Mouse (Mus musculus) frontal cortex, postnatal 36 days (tissue): ENCODE data around the gene Cog2.

Experiments
- DNase-seq, 2 experiments: peaks; one replicate each; pipeline ENCODE4 v3.0.0; 2022; ENCODE audit warnings: low spot score in 2 of 2

Gene Cog2

DNA sequence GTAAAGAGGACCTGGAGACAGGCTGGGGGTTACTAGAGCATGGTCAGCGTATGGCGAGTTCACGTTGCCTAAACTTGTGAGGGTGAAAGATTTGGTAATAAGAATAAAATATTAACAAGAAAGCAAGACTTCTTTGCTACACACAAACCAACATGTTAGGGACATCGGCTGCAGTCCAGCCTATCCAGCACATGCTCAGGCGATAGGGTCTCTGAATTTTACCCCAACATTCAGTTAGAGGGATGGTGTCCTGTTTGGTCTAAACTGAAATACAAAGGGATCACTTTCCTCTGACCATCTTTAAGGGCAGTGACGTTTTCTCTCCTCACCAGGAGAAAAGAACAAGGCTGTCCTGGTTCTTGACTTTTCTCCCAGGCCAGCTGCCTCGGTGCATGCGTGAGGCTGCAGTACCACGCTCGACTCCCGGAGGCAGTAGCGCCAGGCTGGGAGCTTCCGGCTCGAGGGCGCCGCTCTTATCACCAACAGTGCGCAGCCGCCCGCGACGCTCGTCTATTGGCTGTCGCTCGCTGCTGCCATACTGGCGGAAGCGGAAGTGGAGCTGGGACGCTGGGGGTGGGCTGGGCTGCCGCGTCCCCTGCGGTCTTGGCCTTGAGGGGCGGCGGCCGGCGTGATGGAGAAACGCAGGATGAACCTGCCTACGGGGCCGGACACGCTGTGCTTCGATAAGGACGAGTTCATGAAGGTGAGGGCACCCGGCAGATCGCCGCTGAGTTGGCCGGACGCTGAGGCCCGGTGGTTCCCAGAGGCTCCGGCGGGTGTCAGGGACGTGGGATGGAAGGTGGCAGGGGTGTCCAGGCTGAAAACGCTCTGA, at the start of gene Cog2:
Gene Cog2 (plus strand): TSS at position 519 of the 832 bp plus-strand sequence.
- DNase-seq: peak; percentile 88 to 92

DNA sequence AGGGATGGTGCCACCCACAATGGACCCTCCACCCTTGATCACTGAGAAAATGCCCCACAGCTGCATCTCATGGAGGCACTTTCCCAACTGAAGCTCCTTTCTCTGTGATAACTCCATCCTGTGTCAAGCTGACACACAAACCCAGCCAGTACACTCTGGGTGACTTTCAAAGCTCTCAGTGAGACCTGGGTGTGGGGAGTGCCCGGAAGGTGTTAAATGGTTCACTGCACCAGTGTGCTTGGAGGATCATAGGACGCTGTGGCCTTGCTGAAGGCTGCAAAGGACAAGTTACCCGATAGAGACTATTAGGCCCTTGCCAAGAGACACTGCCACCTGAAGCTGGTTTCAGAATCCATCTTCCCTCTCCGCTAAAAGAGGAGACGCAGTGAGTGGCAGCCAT, 44.9 kb upstream of the Cog2 start:
- no peak for DNase-seq

DNA sequence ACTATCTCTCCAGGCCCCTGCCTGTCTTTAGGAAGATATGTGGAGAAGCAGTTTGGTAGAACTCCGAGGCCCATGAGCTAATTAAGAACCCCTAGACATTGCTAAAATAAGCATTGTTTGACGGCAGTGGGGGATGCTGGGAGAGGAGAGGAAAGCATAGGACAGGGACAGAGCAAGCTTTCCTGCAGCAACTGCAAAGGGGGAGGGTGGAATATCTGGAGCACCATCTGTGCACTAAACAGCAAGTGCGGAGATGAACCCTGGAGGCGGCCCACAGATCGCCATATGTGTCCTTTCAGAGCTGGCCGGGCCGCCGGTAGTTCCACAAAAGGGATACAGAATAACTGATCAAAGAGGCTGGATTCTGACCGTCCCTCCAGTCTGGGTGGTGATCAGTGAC, 43.9 kb upstream of the Cog2 start:
- DNase-seq: peak; percentile 75 to 90

DNA sequence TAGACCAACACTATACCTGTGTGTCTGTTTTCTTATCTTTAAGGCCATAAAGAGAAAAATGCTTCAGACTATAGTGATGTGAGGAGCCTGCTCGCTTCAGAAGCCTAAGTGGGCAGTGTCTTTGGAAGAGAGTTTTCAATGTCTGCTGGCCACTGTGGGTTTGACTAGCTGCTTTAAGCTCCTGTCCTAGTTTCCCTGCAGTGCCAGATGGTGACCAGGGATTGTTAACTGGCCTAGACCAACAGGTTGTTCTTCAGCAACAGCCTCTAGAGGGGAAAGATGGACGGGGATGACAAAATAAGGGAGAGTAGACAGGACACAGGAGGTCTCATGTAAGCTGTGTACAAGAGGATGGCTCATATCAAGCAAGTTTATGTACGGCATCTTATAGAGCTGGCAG, 41.3 kb upstream of the Cog2 start:
- DNase-seq: no peak

DNA sequence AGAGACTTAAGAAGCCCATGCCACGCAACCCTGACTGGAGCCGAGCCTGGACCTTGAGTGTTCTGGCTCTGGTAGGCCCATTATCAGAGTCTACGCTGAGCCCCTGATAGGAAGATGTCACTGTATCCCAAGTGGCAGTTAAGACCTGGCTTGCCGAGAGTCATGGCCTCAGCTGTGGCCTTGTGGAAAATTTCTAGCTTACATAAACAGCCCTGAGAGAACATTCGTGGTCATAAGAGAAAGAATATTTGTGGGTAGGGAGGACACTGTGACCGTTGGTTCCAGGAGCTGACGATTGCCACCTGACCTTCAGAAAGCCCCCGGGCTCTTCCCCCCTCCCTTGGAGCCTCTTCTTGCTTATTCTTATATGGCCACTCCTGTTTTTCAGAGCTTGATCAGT, 40.2 kb upstream of the Cog2 start:
- no peak for DNase-seq

DNA sequence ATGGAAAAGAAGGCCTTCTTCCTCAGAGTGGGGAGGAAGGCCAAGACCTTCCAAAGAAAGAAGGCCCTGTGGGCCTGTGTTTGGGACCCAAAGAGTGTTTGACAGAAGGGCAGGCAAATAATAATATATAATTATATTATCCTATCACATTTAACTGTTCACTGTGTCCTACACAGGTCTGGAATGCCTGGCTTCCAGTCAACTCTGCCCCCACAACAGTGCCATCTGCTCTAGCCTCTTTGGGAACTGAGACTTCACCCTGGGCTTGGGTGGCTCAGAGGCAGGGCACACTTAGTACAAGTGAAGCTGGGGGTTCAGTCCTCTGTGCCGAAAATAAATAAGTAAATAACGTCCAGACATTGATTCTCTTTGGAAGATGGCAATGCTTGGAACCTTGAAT, 37.8 kb upstream of the Cog2 start:
- peak in 1 of 2 experiments; percentile 53 for DNase-seq

DNA sequence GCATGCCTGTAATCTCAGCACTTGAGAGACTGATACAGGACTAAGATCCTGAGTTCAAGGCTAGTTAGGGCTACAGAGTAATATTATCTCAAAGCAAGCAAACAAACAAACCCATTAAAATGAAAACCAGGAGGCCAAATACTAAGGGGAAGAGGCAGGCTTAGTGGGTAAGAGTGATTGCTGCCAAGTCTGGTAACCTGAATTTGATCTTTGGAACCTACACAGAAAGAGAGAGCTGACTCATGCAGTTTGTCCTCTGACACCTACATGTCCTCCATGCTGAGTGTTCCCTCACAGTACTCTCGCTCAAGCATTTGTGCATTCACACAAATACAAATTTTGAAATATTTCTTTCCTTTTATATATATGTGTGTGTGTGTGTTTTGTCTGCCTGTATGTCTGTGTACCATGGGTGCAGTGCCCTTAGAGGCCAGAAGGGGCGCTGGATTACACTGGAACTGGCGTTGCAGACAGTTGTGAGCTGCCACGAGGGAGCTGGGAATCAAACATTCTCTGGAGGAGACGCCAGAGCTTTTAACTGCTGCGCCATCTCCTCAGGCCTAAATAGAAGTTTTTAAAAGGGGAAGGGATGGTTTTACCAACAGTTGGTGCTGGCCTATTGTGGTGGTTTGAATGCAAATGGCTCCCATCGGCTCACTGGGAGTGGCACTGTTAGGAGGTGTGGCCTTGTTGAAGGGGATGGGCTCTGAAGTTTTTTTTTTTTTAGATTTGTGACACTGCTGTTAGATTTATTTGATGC, 37.0 kb upstream of the Cog2 start:
- DNase-seq: no peak

DNA sequence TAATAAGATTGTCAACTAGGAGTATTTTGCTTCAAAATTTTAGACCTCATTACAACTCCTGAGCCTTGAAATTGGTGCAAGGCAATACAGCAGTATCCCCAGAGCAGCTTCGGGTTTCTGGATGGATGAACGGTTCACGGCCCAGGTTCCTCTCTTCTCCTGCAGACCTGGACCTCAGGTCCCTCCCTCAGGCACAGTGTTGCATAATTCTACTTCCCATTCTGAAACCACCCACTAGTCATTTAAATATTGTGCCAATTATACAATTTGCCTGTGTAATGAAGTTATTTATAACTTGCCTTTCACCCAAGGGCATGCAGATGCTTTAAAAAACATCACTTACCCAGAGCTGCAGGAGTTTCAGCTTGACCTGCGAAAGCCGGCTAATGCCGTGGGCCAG, 31.3 kb upstream of the Cog2 start:
- DNase-seq: no peak

DNA sequence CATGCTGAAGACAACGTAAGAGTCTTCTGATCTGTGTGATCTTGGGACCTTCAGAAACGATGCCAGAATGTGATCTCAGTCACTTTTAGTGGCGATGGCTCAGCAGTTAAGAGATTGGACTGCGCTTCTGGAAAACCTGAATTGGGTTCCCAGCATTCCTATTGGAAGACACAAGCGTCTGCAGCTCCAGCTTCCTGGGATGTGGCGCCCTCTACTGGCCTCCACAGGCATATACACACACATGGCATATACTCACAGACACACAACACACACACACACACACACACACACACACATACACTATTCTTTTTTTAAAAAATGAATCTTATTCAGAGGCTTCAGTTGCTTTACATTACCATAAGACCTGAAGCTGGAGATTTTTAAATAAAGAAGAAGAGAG, 30.8 kb upstream of the Cog2 start:
- DNase-seq: no peak

DNA sequence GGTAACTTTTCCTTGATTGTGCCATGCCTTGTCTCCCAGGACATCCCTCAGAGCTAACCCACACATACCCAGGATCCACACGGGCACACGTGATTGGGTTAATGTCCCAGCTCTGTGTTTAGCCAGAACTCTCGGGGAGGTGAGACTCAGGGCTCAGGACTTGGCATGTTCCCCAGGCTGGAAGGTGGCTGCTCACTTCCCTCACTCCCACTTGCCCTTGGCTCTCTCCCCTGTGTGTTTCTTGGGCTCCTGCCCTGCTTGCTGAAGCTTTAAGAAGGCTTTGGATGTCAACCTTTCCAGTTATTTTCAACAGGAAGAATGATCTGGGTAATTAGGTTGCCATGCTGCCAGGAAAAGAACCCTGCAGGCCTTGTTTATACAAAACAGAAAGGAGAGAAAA, 26.2 kb upstream of the Cog2 start:
- DNase-seq: no peak

DNA sequence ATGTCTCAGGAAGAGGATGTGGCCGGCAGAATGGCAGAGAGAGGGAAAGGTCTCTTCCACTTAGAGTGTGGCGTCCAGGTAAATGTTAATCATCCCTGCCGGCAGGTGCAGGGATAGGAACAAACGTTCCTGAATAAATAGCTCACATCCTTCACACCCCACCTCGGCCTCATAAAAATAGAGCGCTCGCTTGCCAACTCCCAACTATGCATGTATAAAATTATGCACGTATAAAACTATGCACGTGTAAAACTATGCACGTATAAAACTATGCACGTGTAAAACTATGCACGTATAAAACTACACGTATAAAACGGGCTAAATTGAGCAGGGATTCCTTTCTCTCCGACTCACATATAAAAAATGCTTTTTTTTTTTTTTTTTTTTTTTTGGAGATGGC, 25.6 kb upstream of the Cog2 start:
- no peak for DNase-seq

DNA sequence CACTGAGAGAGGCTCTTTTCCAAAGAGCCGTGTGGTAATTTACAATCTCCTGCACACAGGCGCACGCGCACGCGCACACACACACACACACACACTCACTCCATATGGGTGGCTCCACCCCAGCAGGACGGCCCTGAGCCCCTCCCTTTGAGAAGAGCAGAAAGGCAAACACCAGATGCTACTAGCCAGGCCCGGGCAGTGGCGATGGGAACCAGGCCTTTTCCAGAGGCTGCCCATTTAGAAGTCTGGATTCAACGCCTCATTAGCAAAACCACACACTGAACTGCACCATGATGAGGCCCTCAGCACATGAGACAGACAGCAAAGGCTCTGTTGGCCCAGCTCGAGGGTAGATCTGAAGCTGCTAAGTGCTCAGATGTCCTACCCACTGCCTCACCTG, 24.9 kb upstream of the Cog2 start:
- no peak for DNase-seq

DNA sequence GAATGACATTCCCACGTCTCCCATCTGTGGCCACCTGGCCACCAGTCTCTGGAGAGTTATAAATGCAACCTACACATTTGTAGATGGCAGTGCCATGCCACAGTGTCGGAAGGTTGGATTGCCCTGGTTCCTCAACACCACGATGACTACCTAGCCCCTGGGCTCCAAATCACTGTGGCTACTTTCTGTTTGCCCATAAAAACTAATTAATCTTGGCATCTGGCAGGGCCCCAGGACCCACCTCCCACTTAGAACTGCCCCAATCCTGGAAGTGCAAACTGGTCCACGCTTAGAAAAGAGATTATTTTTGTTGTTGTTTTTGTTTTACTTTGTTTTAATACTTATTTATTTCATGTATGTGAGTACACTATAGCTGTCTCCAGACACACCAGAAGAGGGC, 24.3 kb upstream of the Cog2 start:
- DNase-seq: no peak

DNA sequence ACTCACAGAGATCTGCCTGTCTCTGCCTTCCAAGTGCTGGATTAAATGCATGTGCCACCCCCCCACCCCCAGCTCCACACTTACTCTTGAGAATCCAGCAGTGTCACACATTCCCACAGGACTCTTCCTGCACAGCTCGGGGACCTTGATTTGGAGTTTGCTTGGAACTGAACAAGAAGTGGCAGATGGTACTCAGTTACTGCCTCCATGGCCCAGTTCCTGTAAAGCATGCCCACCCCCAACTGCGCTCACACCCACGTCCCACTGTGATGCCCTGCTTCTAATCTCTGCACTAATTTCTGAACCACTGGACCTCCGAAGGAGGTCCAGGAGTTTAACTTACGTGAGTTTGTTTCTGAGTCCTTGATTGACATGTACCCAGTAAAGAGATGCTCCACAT, 23.7 kb upstream of the Cog2 start:
- DNase-seq: no peak

DNA sequence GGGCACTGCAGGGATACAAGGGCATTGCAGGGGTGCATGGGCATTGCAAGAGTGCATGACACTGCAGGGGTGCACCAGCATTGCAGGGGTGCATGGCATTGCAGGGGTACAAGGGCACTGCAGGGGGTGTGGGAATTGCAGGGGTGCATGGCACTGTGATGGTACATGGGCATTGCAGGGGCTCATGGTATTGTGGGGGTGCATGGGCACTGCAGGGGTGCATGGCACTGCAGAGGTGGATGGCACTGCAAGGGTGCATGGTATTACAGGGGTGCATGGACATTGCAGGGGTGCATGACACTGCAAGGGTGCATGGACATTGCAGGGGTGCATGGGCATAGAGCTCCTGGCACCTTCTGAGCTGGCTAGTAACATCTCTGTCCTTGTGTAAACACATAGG, 22.2 kb upstream of the Cog2 start:
- no peak for DNase-seq

DNA sequence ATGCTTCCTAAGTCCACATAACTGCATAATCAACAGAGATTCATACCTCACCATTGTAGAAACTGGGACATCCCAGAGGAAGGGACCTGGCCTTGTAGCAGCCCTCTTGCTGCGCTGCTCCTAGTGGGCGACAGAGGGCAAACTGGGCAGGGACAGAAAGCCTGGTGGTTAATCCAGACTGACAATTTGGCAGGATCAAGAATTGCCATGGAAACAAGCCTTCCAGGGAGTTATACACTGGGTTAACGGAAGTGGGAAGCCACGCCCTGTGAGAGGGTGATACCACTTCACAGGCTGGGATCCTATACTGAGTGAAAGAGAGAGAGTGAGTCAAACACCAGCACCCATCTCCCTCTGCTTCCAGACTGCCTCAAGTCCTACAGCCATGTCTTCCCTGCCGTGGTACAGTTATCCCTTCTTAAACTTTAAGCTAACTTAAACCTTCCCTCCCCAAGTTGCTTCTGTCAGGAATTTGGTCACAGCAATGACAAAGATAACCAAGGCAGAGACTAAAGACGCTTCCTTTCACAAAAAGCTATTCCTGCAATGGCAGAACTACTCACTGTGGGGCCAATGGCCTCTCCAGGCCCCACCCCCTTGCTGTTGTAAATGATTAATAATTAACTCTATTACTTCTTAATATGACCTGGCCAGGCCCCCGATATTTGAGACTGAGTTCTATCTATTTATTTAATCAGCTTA, 21.2 kb upstream of the Cog2 start:
- no peak for DNase-seq

DNA sequence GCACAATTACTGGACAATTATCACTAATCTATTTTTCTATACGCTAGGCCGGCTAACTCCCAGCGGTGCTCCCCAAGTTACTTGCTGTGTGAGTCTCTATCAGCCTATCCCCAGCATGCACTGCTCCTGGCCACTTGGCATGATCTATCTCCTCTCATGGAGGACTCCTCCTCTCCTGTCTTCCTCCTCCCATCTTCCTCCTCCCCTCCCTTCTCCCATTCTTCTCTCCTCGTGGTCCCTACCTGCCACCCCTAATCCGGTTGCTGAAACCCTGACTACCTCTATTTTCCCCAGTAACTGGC, 20.7 kb upstream of the Cog2 start:
- no peak for DNase-seq

DNA sequence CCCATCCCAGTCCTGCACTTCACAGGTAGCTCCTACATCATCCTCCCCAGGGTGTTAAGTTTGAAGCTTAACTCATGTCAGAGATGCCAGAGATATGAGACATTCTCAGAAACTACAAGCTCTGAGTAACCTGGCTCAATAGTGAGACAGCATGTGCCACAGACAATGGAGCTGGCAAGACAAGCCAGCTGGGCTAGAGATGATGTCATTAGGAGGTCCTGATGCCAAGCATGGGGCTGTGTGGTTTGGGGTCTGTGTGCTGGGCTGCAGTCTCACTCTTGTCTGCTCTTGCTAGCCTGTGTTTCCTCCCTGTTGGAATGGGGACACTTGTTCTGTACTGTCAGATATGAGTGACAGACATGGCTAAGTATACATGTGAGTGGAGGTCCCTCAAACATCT, 14.9 kb upstream of the Cog2 start:
- no peak for DNase-seq

DNA sequence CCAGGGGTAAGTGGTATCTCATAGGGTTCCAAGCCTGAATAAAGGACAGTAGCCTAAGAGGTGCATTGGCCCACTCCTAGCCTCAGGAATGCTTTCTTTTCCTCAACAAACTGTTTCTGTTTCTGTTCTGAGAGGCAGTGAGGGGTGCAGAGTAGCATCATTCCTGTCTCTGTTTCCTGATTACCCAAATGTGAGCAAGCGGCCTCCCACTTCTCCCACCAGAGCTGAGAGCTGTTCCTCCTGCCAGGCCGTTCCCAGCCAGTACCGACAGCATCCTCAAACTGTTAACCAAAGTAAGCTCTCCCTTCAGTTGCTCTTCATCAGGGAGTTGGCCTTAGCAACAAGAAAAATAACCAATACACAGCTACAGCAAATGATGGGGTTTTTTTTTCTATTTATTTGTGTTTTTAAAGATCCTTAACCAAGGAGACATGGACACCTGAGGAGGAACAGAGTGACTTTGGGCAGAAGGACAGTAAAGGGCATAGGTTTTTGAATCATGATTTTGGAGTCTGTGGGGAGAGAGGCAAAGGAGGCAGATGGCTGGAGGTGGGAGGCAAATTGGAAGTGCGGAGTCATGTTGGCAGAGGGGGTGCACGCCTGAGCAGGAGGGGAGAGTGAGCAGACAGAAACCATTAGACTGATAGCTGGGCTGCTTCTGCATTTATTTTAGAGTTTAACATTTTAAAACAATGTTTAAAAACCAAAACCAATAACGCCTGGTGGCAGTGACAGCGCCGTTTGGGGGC, 12.8 kb upstream of the Cog2 start:
- peak; percentile 77 for DNase-seq

DNA sequence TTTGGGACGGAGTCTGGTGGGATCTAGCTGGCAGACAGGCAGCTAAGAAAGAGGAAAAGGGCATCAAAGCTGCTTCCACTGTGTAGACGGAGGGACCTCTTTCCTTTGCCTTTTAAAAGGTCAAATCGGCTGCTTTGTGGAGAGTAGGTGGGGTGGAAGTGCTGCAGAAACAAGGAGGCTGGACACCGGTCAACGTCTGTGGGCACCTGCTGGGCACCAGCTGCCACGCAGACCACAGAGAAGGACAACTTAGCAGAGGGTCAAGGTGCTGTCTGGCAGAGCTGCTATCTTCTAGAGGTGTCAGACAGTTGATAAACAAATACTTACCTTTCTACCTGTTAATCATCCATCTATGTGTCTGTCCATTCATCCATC, 12.3 kb upstream of the Cog2 start:
- DNase-seq: no peak

DNA sequence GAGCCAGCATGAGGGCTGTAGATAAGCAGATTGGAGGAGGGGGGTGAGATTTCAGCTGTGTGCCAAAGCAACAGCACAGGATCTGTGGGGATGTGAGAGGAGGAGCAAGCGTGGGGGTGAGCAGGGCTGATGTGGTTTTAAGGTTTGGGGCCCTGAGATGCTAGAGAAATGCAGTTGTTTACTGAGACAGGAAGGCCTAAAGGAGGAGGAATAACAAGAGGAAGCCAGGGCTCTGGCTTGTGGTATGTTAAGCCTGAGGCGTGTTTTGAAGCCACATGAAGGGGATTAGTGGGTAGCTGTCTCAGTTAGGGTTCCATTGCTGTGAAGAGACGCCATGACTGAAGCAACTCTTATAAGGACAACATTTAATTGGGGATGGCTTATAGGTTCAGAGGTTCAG, 11.4 kb upstream of the Cog2 start:
- no peak for DNase-seq

DNA sequence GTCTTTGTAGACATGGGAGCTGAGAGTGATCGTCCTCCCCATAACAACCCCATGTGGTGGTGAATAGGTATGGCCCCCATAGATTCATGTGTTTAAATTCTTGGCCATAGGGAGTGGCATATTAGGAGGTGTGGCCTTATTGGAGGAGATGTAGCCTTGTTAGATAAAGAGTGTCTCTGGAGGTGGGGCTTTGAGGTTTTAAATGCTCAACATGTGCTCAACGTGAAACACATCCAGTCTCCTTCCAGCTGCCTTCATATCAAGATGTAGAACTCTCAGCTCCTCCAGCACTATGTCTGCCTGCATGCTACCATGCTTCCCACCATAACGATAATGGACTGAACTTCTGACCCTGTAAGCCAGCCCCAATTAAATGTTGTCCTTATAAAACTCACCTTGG, 4.5 kb upstream of the Cog2 start:
- DNase-seq: no peak
